Mouse (Mus musculus): Measurements from ENCODE around the gene Cnot10.
A peak's percentile ranks its signal among the peaks of the same experiment; 100 is the strongest.

The Cnot10 gene

DNA sequence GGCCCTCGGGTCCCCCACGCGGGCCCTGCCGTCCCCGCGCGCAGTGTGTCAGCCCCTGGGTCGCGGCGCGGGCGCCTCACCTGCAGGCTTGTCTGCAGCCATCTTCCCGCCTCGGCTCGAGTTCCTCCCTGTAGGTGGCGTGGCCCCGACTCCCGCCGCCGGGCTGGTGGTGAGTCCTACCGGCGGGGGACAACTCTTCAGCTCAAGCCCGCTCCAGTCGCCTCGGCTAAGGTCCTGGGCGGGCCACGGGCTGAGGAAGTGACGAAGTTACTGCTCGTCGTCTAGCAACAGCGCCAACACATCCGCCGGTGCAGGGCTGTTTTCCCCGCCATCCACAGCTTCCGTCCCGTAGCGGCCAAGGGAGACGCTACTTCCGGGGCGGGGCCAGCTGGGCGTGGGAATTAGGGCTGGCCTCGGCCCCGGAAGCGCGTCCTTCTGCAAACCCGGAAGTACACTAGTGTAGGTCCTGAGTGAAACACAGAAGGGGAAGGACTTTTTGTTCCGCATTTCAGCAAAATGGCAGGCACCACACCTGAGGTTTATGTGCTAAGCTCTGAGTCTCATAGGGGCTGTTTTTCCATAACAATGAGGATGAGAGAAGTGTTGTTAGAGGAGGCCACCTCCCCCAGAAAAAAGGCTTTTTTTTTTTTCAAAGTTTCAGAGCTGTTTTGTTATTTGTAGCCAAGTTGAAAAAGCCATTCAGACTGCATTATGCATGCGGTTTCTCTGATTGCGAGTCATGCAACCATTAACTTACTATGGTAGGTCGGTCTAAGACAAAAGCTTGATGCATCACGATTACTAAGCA, at the start of gene Cnot10:
Gene Cnot10, minus strand, starts transcription at position 346 of the 808 bp plus-strand sequence.
- peak; percentile 98 for DNase-seq (ENCODE audit: low spot score)

DNA sequence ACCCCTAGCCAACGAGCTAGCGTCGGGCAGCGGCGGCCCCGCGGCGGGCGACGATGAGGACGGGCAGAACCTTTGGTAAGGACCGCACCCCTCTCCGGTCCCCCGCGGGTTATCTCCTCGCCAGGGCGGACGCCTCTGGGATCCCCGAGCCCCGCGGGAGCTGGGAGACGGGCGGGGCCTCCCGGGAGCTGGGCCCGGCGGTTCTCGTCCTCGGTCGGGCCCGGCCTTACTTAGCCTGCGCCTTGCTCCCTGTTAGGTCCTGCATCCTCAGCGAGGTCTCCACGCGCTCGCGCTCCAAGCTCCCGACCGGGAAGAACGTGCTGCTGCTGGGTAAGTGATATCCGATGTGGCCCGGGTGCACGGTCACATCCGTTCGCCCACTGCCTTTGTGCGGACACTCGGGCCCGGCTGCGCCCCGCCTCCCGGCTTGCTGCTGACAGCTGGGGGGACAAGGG, 49.0 kb upstream of the Cnot10 start:
- DNase-seq (ENCODE audit: low spot score) = no peak

DNA sequence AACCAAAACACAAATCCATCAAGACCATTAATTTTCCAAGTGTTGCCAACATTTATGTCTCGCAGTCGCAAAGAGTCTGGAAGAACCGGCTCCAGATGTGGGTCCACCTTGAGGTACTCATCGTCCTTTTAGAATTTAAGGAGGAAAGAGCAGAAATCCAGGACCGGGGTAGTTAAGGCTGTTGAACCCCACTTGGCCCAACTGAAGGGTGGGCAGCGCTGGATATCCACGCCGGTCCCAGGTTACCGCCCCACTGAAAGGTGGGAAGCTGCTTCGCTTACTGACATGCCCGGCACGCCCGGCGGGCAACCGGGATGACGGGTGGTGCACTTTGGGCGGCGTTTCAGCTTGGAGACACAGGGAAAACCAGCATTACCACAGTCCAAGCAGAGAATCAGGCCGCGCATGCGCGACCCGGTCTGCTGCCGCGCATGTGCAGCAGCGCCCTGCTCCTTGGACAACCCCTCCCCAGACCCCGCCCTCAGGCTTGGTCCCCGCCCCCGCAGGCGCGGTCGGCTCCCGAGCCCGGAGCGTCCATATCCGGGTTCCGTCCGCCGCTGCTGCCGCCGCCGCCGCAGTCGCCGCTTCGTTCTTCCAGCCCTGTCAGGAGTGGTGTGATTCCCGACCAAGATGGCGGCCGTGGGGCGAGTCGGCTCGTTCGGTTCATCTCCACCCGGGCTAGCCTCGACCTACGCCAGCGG, 48.4 kb upstream of the Cnot10 start, which contains the start of gene Dync1li1:
Gene Dync1li1, plus strand, starts transcription at position 539 of the 701 bp plus-strand sequence.
- peak; percentile 99 for DNase-seq (ENCODE audit: low spot score)

DNA sequence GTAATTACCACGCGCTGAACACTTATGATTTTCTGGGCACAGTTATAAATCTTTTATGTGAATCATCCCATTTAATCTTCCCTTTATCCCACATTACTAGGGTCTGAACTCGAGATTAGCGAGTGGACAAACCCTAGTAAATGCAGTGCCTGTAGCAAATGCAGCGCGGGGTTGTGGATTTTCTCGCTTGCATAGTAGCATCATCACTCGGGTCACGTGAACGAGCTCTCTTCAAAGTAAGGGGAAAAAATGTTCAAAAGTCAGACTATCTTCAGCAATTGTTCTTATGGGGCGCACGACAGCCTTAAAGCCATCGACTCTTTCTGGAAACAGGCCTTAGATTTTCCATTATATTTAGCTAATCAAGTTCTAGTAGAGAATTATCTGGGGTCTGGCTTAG, 47.7 kb upstream of the Cnot10 start:
- no peak for DNase-seq (ENCODE audit: low spot score)

DNA sequence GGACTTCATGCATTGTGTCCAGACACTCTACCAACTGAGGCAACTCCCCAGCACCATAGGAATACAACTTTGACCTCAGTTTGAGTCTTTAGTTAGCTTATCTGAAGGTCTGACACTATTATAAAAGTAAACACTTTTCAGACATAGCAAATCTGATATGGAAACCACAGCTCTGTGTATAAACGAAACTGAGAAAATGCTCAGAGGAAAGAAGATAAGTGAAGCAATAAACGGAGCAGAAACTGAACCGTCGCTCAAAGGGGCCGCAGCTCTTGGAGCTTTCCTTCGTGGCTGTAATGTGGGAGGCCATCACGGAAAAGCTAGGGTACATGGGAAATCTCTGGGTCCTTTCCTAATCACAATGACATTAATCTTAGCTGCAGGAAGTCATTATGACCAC, 46.3 kb upstream of the Cnot10 start:
- no peak for DNase-seq (ENCODE audit: low spot score)

DNA sequence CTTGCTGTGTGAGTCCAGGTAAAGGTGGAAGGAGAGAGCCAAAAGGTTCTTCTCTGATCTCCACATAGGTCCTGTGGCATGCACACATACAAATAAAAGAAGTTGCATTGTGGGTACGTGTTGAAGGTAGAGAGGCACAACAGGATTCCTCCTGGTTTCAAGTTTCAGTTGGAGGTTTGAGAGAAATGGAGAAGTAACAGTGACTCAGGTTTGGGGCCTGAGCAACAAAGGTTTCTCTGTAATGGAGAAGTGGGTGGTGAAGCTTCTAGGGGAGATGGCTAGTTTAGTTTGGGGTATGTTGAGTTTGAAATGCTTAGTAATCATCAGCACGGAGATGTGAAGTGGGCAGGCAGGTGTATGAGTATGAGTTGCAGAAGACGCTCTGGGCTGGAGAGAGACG, 42.2 kb upstream of the Cnot10 start:
- no peak for DNase-seq (ENCODE audit: low spot score)

DNA sequence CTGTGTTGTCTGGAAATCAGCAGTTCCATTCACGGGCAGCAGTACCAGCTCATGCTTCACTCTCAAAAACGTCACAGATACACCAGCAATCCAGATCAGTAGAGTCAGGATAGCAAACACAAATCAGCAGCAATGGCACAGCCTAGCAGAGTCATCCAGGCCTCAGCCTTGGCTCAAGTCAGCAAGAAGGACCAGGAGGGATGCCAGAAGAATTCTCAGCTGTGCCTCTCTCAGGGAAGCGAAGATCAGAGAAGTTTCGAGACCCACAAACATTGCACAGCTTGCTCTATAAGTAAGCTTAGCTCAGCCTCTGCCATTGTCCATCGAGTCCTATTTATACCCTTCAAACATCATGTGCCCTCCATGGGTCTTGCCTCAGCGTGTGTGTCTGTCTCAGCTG, 40.5 kb upstream of the Cnot10 start:
- DNase-seq (ENCODE audit: low spot score) = no peak

DNA sequence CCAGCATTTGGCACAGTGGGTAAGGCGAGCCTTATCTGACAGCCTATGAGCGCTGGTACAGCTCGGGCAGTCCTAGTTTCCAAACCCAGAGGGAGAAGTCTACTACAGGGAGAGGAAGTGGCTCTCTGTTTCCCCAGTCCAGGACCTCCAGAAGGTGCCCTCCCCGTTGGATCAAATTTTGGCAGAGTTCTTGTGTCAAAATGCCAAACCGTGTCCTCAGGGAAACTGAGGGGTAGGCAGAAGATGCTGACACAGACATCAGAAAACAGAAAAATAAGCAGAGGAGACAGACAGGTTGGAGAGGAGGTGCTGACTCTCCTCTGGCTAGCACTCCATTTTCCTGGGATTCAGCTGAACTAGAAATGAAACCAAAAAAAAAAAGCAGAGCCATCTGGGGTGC, 40.0 kb upstream of the Cnot10 start:
- DNase-seq (ENCODE audit: low spot score) = no peak

DNA sequence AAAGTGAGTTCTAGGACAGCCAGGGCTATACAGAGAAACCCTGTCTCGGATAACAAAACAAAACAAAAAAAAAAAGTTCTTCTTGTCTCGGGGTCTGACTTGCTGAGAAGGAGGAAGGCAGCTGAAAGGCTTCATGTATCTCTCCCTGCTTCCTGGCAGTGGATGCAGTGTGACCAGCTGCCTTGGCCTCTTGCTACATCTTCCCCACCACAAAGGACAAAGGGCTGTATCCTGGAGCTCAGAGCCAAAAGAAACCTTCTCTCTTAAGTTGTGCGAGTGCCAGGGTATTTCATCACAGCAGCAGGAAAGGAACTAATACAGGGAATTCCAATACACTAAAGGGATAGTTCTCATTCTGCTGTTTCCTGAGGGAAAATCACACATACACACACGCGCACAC, 38.6 kb upstream of the Cnot10 start:
- DNase-seq (ENCODE audit: low spot score) = no peak

DNA sequence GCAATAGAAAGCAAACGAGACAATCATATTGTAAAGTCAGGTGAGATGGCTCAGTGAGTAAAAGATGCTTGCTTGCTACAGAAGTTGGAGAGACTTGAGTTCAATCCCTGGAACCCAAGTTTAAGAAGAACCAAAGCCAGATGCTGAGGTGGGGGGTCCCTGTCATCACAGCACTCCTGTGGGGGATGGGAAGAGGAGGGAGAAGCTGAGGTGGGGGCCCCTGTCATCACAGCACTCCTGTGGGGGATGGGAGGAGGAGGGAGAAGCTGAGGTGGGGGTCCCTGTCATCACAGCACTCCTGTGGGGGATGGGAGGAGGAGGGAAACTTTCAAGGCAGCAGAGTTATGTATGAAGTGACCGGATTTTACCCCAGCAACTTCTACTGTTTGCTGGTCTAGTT, 33.6 kb upstream of the Cnot10 start:
- no peak for DNase-seq (ENCODE audit: low spot score)

DNA sequence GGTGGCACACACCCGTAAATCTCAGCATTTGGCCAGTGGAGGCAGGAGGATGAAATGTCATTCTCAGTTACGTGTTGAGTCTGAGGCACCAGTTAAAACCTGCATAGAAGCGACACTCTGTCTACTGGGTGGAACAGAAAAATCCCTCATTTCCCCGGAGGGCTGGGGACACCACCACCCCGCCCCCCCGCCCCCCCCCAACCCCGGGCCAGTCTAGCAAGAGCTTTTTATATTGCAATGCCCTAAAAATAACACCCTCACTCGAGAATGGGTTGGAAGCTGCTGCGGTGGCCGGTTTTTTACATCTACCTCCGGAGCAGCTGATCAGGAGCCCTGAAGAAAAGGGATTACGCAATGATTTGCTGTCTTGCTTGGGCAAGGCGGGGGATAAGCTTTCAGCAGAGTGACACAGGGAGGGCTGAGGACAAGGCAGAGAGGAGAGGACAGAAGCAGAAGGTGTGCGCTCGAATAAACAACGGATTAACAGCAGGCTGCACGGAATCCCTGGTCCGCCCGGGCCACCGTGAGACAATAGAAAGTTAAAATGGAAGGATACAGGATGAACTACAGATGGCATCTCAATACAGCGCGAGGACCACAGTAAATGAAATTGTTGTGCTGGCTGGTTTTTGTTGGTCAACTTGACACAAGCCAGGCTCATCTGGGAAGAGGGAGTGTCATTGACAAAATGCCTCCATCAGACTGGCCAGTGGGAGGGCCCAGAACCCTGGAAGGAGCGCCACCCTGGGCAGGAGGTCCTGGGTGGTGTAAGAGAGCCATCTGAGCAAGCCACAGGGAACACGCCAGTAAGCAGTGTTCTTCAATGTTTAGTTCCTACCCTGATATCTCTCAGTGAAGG, 32.9 kb upstream of the Cnot10 start:
- DNase-seq (ENCODE audit: low spot score) = no peak

DNA sequence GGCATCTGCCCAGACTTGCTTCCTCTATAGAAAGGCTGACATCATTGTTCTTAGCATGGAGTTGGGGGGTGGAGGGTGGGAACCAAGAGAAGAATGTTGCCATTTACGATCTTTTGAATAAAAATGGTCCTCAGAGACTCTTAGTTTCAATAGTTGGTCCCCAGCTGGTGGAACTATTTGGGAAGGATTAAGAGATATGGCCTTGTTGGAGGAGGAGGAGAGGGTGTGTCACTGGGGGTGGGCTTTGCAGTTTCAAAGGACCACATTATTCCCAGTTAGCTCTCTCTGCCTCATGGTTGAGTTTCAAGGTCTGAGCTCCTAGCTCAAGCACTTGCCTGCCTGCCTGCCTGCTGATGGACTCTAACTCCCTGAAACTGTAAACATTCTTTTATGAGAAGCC, 32.0 kb upstream of the Cnot10 start:
- DNase-seq (ENCODE audit: low spot score) = no peak

DNA sequence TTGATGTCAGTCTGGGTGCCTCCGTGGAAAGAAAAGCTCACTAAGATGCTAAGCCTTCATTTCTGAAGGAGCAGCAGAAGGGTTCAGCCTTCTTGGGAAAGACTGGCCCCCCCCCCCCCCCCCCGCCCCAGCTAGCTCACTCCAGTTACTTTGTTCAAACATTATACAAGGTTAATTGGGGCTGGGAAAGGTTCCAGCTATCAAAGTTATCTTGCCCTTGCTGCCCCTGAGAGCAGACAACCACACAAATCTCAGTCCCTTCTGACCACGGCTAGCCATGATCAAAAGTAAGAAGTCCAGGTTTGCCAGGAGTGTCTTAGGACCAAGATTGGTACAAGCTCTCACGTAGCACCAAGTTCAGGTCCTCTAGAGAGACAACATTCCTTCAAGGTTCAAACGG, 29.0 kb upstream of the Cnot10 start:
- no peak for DNase-seq (ENCODE audit: low spot score)

DNA sequence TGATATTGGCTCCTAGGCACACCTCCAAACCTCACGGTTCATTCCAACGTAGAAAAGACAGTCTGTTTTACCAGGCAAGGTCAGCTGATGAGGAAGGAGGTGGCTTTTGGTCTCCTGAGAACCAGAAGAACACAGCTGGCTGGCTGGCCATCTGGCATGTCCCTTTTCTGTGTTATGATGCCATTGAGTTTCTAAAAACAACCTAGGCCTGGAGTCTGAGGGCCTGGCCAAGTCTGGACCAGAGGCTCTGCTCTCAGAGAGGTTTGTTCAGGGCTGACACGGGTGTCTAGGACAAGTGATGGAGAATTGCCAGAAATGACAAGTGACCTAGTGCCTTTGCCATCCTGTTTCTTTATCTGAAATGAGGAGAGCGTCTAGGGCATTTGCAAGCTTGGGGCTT, 28.1 kb upstream of the Cnot10 start:
- DNase-seq (ENCODE audit: low spot score) = peak; percentile 16

DNA sequence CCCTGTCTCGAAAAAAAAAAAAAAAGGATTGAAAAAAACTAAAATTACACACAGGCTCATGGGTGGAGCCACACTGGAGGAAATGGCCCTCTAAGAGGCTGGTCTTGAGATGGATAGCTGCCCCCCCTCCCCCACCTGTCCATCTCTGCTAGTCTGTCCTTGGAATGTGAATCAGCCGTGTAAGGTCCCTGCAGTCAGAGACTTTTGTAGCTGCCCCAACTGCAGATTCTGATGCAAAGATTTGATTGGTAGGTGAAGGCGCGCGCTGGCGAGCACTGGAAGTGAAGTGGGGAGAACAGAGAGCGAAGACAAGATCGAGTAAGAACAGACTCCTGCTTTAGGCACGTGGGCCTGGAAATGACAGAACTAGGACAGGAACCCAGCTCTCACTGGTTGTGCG, 26.9 kb upstream of the Cnot10 start:
- no peak for DNase-seq (ENCODE audit: low spot score)

DNA sequence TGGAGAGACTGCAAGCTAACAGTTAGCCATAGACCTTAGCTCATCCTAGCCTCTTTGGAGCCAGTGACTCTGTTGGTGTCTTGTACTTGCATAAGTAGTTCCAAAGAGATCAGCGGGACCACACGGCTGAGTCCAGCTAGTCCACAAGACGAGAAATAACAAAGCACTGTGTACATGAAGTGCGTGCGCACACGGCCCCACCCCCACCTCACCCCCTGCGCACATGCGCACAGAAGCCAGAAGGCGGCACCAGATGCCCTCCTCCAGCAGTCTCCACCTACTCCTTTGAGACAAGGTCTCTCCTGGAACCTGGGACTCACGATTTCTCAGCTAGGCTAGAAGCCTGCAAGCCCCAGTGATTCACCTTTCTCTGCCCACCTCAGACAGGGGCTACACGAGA, 23.8 kb upstream of the Cnot10 start:
- no peak for DNase-seq (ENCODE audit: low spot score)

DNA sequence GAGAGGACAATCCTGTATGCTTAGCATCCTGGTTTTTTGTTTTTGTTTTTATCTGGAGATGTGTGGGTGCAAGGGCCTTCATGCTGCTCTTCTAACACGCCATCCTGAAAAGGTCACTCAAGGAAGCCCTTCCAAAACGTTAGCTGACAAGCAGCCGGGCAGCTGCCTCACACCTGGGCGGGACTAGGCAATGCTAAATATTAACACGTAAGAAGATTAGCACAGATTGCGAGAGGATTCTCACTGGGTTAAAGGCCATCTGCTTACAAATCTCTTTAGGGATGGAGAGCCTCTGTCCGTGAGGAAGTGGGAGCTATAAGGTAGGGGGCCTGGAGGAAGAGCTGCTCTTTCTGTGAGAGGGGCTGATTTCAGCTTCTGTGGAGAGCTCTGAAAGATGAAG, 22.0 kb upstream of the Cnot10 start:
- DNase-seq (ENCODE audit: low spot score) = no peak

DNA sequence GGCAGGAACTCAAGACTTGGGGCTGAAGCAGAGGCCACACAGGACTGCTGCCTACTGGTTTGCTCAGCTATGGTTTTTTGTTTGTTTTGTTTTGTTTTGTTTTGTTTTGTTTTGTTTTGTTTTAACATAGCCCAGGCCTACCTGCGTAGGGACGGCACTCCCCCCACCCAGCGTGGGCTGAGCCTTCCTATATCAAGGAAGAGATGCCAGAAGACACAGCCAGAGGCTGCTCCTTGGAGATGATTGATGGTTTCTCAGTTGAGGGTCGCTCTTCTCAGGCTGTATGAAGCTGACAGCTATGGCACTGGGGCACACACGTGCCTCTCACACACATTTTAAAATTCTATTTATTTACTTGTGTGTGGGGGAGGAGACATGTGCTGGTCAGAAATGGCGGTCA, 21.0 kb upstream of the Cnot10 start:
- no peak for DNase-seq (ENCODE audit: low spot score)

DNA sequence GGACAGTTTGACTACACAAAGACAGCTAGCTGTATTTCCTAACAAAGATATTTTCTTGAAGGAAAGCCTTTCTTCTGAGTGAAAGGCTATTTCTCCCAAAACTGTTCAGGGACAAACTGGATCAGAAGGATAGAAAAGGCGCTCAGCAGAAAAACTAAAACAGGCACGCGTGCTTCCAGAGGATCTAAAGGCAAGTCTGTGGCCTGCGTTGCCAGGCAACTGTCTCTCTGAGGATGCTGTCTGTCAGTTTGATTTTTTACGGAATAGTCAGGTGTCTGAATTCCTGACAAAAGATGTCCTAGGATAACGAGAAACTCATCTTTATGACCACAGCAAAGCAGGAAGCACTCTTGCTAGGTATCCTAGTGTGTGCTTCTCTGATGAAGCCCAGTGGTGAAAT, 20.5 kb upstream of the Cnot10 start:
- no peak for DNase-seq (ENCODE audit: low spot score)

DNA sequence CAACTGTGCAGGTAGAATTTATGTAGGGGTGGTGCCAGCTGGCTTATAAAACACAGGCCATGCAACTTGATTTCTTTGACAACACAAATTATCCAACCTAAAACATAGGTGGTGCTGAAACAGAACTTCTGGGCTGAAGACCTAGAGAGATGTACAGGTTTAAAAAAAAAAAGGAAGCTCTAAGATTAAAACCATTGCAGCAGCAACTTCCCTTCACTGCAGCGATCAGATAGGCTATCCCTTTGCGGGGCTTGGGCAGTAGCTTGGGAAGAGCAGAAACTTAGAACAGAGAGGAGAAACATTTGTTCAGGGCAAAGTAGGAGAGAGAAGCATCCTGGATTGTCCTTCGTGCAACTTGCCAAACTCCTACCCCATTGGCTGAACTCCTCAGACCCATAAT, 16.7 kb upstream of the Cnot10 start:
- DNase-seq (ENCODE audit: low spot score) = no peak

DNA sequence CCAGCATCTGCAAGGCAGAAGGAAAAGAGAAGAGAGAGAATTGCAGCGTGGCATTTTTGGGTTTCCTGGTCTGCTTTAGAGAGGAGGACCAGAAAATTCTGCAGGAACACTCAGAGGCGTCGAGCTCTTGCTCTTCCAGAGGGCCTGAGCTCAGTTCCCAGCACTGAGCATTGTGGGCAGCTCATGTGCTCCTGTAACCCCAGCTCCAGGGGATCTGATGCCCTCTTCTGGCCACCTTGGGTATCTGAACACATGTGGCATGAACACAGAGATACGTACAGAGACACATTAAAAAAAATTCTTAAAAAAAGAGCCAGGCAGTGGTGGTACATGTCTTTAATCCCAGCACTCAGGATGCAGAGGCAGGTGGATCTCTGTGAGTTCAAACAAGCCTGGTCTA, 15.4 kb upstream of the Cnot10 start:
- no peak for DNase-seq (ENCODE audit: low spot score)

DNA sequence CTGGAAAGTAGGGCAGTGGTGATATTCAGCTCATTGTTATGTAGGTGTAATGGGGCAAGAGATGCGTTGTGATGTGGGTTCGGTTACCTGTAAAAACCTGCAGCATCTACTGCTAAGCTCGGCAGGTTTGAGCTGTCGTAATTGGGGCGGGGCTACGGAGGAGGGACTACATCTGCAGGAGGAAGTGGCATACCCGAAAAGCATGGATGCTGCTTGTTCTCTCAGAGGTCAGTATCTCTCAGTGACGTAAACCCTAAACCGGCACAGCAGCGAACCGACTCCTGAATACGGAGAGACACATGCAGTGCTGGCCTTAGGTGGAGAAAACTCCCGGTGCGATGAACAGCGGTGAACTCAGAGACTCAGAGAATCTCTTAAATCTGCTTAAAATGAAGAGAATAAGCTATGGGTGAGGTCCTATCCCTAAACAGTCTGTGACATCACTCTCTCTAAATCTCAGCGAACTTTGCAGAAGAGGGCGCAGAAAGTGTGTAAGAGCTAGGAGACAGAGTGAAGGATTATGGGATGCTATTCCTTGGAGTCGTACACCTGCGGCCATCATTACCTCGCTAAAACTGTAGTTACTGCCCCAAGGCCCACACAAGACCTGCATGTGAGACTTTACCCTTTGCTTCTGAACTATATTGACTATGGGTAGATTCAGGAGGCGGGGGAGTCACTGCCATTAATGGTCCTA, 11.1 kb upstream of the Cnot10 start:
- no peak for DNase-seq (ENCODE audit: low spot score)
